Mouse (Mus musculus) kidney, adult 2 months (tissue): ENCODE measurements at regions not wholly inside any gene's neighbourhood (a gene's known extent, or its start where the extent isn't known, plus 50 kb on each side); places are given as distances from the start of the nearest gene placed in this dataset.

ENCODE experiments used
- CTCF ChIP-seq: fragments of 200-500 bp; conservative IDR thresholded peaks from 2 replicates; pipeline ENCODE4 v1.5.1; 2011; ENCODE audit warnings: low read depth, mild to moderate bottlenecking, control low read depth, low read length, moderate library complexity, mixed read lengths; ENCODE audit not compliant: insufficient read depth, insufficient read length
- POLR2A ChIP-seq: fragments of 200-500 bp; IDR thresholded peaks from one replicate; pipeline ENCODE4 v1.6.1; 2011; ENCODE audit warnings: low read depth, low read length, control low read depth

- TF ChIP-seq CTCF: no peak
- no peak for TF ChIP-seq POLR2A
These were observed 100.8 kb upstream of the Psmd7 start for GRCm38 (mm10) chr8:107689020-107689419.
